Mouse (Mus musculus): ENCODE data around the gene Tmem126a.

GRCm38 (mm10) chr7:90473511-90473910 is 16.5 kb upstream of the Tmem126a start:
- TF ChIP-seq POLR2A (IDR thresholded peaks at IDR 0.05; ENCODE audit: extremely low read depth, insufficient read depth, low read length) (no peak), CTCF (IDR thresholded peaks at IDR 0.05; ENCODE audit: low read depth, low read length) (no peak)
